Mouse (Mus musculus): ENCODE data around the gene Cd70.

The Cd70 gene

GRCm38 (mm10) chr17:57148994-57149803 lies at the start of gene Cd70:
Cd70 (minus strand) TSS chr17:57149777.
- DNase-seq (ENCODE audit: low read depth) = no peak

- DNase-seq (ENCODE audit: low read depth) = no peak
Observed at GRCm38 (mm10) chr17:57198252-57198651, 48.7 kb upstream of the Cd70 start.

GRCm38 (mm10) chr17:57195326-57196010 lies 45.9 kb upstream of the Cd70 start:
- no peak for DNase-seq (ENCODE audit: low read depth)

GRCm38 (mm10) chr17:57194771-57195170 lies 45.2 kb upstream of the Cd70 start:
- DNase-seq (ENCODE audit: low read depth) = no peak

GRCm38 (mm10) chr17:57194041-57194507 lies 44.5 kb upstream of the Cd70 start, which contains the start of gene Tnfsf14:
Tnfsf14 (minus strand) TSS chr17:57194177.
- DNase-seq (ENCODE audit: low read depth) = peak; percentile 59

- peak; percentile 35 for DNase-seq (ENCODE audit: low read depth)
Observed at GRCm38 (mm10) chr17:57188510-57189192, 39.1 kb upstream of the Cd70 start.

- no peak for DNase-seq (ENCODE audit: low read depth)
Observed at GRCm38 (mm10) chr17:57185641-57186040, 36.1 kb upstream of the Cd70 start.

- DNase-seq (ENCODE audit: low read depth) = no peak
Observed at GRCm38 (mm10) chr17:57182871-57183270, 33.3 kb upstream of the Cd70 start.

GRCm38 (mm10) chr17:57180363-57180762 lies 30.8 kb upstream of the Cd70 start:
- peak; percentile 75 for DNase-seq (ENCODE audit: low read depth)

GRCm38 (mm10) chr17:57173351-57173750 lies 23.8 kb upstream of the Cd70 start:
- no peak for DNase-seq (ENCODE audit: low read depth)

- no peak for DNase-seq (ENCODE audit: low read depth)
Observed at GRCm38 (mm10) chr17:57172378-57172777, 22.8 kb upstream of the Cd70 start.

GRCm38 (mm10) chr17:57170616-57171260 lies 21.2 kb upstream of the Cd70 start:
- no peak for DNase-seq (ENCODE audit: low read depth)

- DNase-seq (ENCODE audit: low read depth) = peak; percentile 87
Observed at GRCm38 (mm10) chr17:57166800-57167791, 17.5 kb upstream of the Cd70 start.

- DNase-seq (ENCODE audit: low read depth) = no peak
Observed at GRCm38 (mm10) chr17:57153787-57154186, 4.2 kb upstream of the Cd70 start.

- DNase-seq (ENCODE audit: low read depth) = no peak
Observed at GRCm38 (mm10) chr17:57153006-57153405, 3.4 kb upstream of the Cd70 start.

- DNase-seq (ENCODE audit: low read depth) = no peak
Observed at GRCm38 (mm10) chr17:57148343-57148742, 1.2 kb downstream of the Cd70 start.

GRCm38 (mm10) chr17:57145115-57145514 lies 4.5 kb downstream of the Cd70 start:
- DNase-seq (ENCODE audit: low read depth) = no peak

- no peak for DNase-seq (ENCODE audit: low read depth)
Observed at GRCm38 (mm10) chr17:57143704-57144103, 5.9 kb downstream of the Cd70 start.

GRCm38 (mm10) chr17:57139708-57140107 lies 9.9 kb downstream of the Cd70 start:
- no peak for DNase-seq (ENCODE audit: low read depth)

GRCm38 (mm10) chr17:57138676-57139075 lies 10.9 kb downstream of the Cd70 start:
- DNase-seq (ENCODE audit: low read depth) = no peak

- no peak for DNase-seq (ENCODE audit: low read depth)
Observed at GRCm38 (mm10) chr17:57135635-57136034, 13.9 kb downstream of the Cd70 start.

Measured in naive thymus-derived CD4-positive, alpha-beta T cell, adult 2 months (primary cell).